Mouse (Mus musculus) midbrain, embryonic 14.5 days (tissue): ENCODE measurements around the gene Csta1. TPM values are rescaled to one million over a fixed set of nuclear protein-coding genes. Genes with fewer than 3 reads are reported as not detected.

Experiments
- ATAC-seq: fragments of 200-750 bp; cut with Nextera tagmentation; 2 replicates; pipeline ENCODE4 v1.8.0; 2017; ENCODE audit warnings: moderate number of reproducible peaks, moderate library complexity; ENCODE audit not compliant: low FRiP score, low TSS enrichment
- DNase-seq: peaks from one replicate; pipeline ENCODE4 v3.0.0-alpha.2; 2015
- H3K27ac ChIP-seq: fragments of 300-500 bp; sonication (generic); replicated peaks from 2 replicates; pipeline ENCODE4 v1.5.1; 2014; ENCODE audit warnings: mild to moderate bottlenecking, low read depth, low read length, moderate library complexity
- H3K27me3 ChIP-seq: fragments of 300-500 bp; sonication (generic); 2 replicates; pipeline ENCODE4 v1.6.1; 2014; ENCODE audit warnings: low read length, control low read depth, mixed read lengths; ENCODE audit not compliant: control insufficient read depth, insufficient read depth
- H3K36me3 ChIP-seq: fragments of 300-500 bp; sonication (generic); 2 replicates; pipeline ENCODE4 v1.6.1; 2014; ENCODE audit warnings: low read length, control low read depth; ENCODE audit not compliant: control insufficient read depth, insufficient read depth
- H3K4me1 ChIP-seq: fragments of 300-500 bp; sonication (generic); 2 replicates; pipeline ENCODE4 v1.6.1; 2014; ENCODE audit warnings: mild to moderate bottlenecking, antibody characterized with exemption, low read length, control low read depth; ENCODE audit not compliant: control insufficient read depth, insufficient read depth
- H3K4me2 ChIP-seq: fragments of 300-500 bp; sonication (generic); 2 replicates; pipeline ENCODE4 v1.6.1; 2014; ENCODE audit warnings: mild to moderate bottlenecking, low read length, moderate library complexity
- H3K4me3 ChIP-seq: fragments of 300-500 bp; sonication (generic); replicated peaks from 2 replicates; pipeline ENCODE4 v1.5.1; 2014; ENCODE audit warnings: low read depth, low read length
- H3K9ac ChIP-seq: fragments of 300-500 bp; sonication (generic); replicated peaks from 2 replicates; pipeline ENCODE4 v1.6.1; 2014; ENCODE audit warnings: mild to moderate bottlenecking, low read length, moderate library complexity
- H3K9me3 ChIP-seq: fragments of 300-500 bp; sonication (generic); 2 replicates; pipeline ENCODE4 v1.6.1; 2016; ENCODE audit warnings: low read length, control low read depth, mixed read lengths; ENCODE audit not compliant: control insufficient read depth
- WGBS: fragments of 180-500 bp; shearing (Covaris S2); extraction: QIAGEN DNeasy Blood & Tissue Kit; methylation state at CpG from one replicate; pipeline ENCODE4 v1.1.7; 2014; 5-methylcytosine and 5-hydroxymethylcytosine counted together
- polyA plus RNA-seq: library from polyadenylated mRNA; unstranded; fragments of >200 nt; fragmentation: Nextera tagmentation; extraction: Ambion mirVana; gene quantifications from 2 replicates; pipeline ENCODE4 v1.2.1, GENCODE M21; 2014

Gene Csta1
- polyA plus RNA-seq, 1 experiment from 2014 or later = not detected

DNA sequence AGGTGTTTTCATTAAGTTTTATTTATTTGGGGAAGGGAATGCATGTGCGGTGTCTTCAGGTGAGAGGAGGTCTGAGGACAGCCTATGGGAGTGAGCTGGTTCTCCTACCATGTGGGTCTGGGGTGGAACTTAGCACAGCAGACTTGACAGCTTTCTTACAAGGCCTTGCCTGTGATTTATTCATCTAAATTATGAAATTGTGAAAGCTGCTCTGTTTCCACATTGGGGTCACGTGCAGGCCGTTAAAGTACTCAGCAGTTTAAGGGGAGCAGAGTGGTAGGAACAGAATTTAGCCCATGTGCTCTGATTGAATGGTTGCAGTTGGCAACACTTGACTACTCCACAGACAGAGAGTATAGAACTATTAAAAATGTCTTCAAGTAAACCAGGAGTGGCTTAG is 51.1 kb downstream of the Csta1 start:
- WGBS = 98% methylated on average over 3 of the region's 3 CpGs
- no peak for ATAC-seq
- H3K9me3 ChIP-seq = no peaks in the 10 kb centered on the region

DNA sequence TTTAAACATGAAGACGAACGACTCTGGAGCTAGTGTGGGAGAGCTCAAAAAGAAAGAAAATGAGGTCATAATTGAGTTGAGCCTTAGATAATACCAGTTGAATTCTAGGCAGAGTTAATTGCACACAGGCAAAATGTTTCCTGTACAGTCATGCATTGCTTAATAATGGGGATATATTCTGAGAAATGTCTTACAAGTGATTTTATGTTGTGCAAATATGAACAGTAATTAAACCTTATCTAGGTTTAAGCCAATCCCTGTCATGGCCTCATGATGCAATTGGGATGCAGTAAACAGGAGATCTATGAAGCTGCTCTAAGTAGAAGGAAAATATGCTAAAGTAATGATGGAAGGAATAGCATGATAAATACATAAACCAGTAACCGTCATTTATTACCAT is 56.3 kb downstream of the Csta1 start:
- Histone ChIP-seq H3K27ac (no peak overlapping the region), H3K4me2 (no peak overlapping the region), H3K9me3 (no peaks in the 10 kb centered on the region), H3K27me3 (no peaks in the 10 kb centered on the region), H3K4me3 (no peak overlapping the region), H3K9ac (no peak overlapping the region), H3K36me3 (no peaks in the 10 kb centered on the region), H3K4me1 (peaks cover 14% of the 10 kb centered on the region)
- DNase-seq (no peak), ATAC-seq (no peak)
- WGBS = 95% methylated on average over 3 of the region's 3 CpGs

More for the DNA sequence above, 51.1 kb downstream of the Csta1 start:
- Histone ChIP-seq H3K4me2 (no peak overlapping the region), H3K4me3 (no peak overlapping the region), H3K27ac (no peak overlapping the region), H3K27me3 (no peaks in the 10 kb centered on the region), H3K4me1 (no peaks in the 10 kb centered on the region), H3K9ac (no peak overlapping the region), H3K36me3 (peaks cover 7% of the 10 kb centered on the region; the same call in 1 of the 2 replicates)
- no peak for DNase-seq

DNA sequence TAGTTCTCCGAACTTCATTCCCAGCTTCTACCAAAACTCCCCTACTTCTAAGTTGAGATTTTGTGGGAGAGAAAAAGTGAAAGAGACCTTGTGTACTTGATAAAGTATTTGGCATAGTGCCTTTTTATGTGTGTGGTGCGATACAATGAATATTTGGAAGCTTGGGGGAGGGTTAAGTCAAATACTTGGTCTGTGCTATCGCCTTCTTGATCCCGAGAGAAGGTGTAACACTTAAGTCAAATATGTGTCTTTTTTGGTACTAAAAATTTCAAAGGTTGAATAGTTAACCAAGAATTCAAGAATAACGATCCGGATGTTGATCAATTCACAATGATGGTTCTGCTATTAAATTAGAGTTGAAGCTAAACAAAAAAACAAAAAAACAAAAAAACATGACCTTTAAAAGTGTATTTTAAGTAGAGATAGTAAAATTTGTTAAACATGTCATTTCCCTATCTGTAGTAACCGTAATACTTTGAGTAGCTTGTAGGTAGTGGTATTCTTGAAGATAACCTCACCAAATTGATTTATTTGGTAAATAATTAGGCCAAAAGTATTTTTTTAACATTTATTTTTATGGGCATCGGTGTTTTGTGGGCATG is 58.5 kb downstream of the Csta1 start:
- H3K27ac ChIP-seq = peak overlapping the region; percentile 99
- H3K9me3 ChIP-seq = no peaks in the 10 kb centered on the region
- peak overlapping the region; percentile 76 for H3K4me3 ChIP-seq
- H3K9ac ChIP-seq = peak overlapping the region; percentile 84
- H3K36me3 ChIP-seq = no peaks in the 10 kb centered on the region
- H3K4me2 ChIP-seq = peak overlapping the region; percentile 83
- H3K27me3 ChIP-seq = no peaks in the 10 kb centered on the region
- peaks cover 21% of the 10 kb centered on the region for H3K4me1 ChIP-seq
- ATAC-seq = no peak
- no peak for DNase-seq
- 31% methylated on average over 8 of the region's 8 CpGs for WGBS

DNA sequence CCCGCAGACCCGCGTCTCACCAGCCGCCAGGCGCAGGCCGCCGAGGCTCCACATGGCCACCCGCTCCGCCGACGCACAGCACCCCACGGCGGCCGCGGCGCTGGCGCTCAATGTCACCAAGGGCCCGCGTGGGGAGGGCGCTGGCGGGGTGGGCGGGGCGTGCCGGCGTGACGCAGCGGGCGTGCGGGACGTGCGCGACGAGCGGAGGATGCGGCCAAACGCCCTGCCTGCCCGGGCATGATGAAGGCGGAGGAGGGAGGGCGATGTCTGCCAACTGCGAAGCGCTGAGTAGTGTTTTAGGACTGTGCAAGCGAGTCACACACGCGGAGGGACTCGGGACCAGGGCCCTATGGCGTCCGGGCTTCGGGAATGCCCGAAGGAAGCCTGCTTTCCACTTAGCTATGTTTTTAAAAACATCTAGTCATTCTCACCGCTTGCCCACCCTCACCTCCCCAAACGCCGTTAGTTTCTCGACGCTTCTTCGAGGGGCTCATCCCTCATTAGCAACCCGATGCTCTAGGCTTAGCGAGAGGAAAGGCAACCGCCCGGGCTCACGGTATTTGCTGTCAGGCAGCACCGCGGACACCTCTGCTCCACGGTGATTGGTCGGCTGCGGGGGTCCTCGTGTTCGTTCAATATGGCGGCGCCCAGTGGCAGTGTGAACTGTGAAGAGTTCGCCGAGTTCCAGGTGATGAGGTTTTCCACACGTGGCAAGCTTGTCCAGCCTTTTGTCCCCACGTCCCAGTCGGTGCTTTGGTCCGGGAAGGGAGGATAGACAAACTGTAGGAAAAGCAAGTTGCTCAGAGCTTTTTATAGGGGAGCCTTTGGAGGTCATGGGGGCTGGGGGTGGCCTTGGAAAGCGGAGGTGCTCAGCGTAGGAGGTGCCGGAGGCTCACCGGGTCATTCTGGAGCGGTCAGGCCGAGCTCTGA is 59.3 kb downstream of the Csta1 start, which contains the start of the genes Fam162a and Ccdc58:
TSS of gene Fam162a (minus strand) at position 145 of the 930 bp plus-strand sequence.
TSS of gene Ccdc58 (plus strand) at position 236 of the 930 bp plus-strand sequence.
- peaks cover 21% of the 10 kb centered on the region for H3K4me1 ChIP-seq
- ATAC-seq = peak; percentile 97

DNA sequence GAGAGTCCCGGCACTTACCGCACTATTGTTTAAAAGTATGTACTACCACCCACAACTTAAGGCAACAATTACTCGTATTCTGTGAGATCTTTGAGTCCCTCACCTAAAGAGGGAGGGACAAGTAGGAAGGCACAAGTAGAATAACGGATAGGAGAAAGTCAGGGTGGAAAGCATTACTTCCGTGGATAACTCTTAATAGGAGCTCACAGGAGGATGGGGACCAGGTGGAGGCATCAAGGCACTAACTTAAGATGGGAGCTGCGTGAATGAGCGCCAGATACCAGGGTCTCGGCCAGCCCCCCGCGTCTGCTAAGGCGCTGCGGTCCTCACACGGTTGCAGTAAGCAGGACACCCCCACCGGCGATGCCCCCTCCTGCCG is 60.0 kb downstream of the Csta1 start:
- WGBS = under 1% methylated on average over 16 of the region's 16 CpGs
- H3K9me3 ChIP-seq = no peaks in the 10 kb centered on the region
- DNase-seq (no peak), ATAC-seq (no peak)
- H3K4me2 ChIP-seq = peak overlapping the region; percentile 83
- peaks cover 21% of the 10 kb centered on the region for H3K4me1 ChIP-seq
- peak overlapping the region; percentile 76 for H3K4me3 ChIP-seq
- no peaks in the 10 kb centered on the region for H3K27me3 ChIP-seq
- H3K9ac ChIP-seq = peak overlapping the region; percentile 84
- H3K36me3 ChIP-seq = no peaks in the 10 kb centered on the region
- H3K27ac ChIP-seq = peak overlapping the region; percentile 99

More for the DNA sequence above, 59.3 kb downstream of the Csta1 start, which contains the start of the genes Fam162a and Ccdc58:
- Histone ChIP-seq H3K36me3 (no peaks in the 10 kb centered on the region), H3K27ac (peak within 1 kb of the TSS; percentile 99), H3K27me3 (no peaks in the 10 kb centered on the region), H3K4me3 (peak within 1 kb of the TSS; percentile 76), H3K4me2 (peak within 1 kb of the TSS; percentile 83), H3K9me3 (no peaks in the 10 kb centered on the region), H3K9ac (peak within 1 kb of the TSS; percentile 84)
- DNase-seq = peak; percentile 95
- under 1% methylated on average over 76 of the region's 81 CpGs for WGBS

Other genes starting within 250 kb of the Csta1 start
- 0.30 and 3.3 TPM in 2 replicates for gene Parp9, start 192.8 kb downstream of the Csta1 start, polyA plus RNA-seq
- 0.55 and 2.8 TPM in 2 replicates for gene Dtx3l, start 192.1 kb downstream of the Csta1 start, polyA plus RNA-seq
- 73.4 and 104 TPM in 2 replicates for gene Kpna1, start 152.5 kb downstream of the Csta1 start, polyA plus RNA-seq
- gene Wdr5b, start 90.1 kb downstream of the Csta1 start, polyA plus RNA-seq = 14.4 and 16.9 TPM in 2 replicates
- 126 and 132 TPM in 2 replicates for gene Fam162a, start 59.6 kb downstream of the Csta1 start, polyA plus RNA-seq
- gene Ccdc58, start 59.6 kb downstream of the Csta1 start, polyA plus RNA-seq = 27.7 and 29.7 TPM in 2 replicates
- gene Stfa2l1, start 25.6 kb upstream of the Csta1 start, polyA plus RNA-seq = not detected in 2 replicates
- not detected in 2 replicates for gene Gm5483, start 53.0 kb upstream of the Csta1 start, polyA plus RNA-seq
- gene Gm5416, start 79.2 kb upstream of the Csta1 start, polyA plus RNA-seq = not detected in 2 replicates
- not detected in 2 replicates for gene 2010005H15Rik, start 90.2 kb upstream of the Csta1 start, polyA plus RNA-seq
- not detected in 2 replicates for gene Stfa1, start 145.7 kb upstream of the Csta1 start, polyA plus RNA-seq
- not detected in 2 replicates for gene BC117090, start 203.1 kb upstream of the Csta1 start, polyA plus RNA-seq
- 0.37 TPM in 1 of 2 replicates, not detected in the other for gene BC100530, start 236.5 kb upstream of the Csta1 start, polyA plus RNA-seq